Mouse (Mus musculus): ENCODE results near the gene Nploc4. TPM values are rescaled to one million over a fixed set of nuclear protein-coding genes. Genes with fewer than 3 reads are reported as not detected.

Gene Nploc4
- polyA plus RNA-seq, 1 experiment, result 61.8 TPM

DNA sequence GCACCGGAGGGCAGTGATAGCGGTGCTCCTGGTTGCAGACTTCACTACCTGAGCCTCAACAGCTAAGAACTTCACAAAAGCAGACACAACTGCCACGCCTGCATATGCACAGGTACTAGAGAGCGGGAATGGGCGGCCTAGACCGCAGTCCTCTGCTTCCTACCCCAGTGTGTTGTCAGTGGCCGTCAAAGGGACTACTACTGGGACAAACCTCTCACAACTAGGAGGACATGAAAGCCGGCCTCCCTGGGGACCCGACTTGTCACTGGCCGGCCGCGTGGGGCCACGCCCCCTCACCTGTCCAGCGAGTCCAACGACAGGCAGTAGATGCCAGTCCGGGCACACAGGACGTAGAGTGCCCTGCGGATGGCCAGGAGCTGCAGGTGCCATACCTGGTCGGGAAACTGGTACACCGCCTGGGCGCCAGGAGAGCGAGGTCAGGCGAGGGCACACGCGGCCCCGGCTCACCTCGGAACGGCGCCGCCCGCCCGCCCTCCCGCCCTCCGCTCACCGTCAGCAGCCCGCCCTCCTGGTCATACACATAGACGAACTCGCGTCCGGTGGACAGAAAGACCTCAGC lies 59.4 kb downstream of the Nploc4 start:
- TF ChIP-seq SRF (IDR thresholded peaks at IDR 0.05; ENCODE audit: control insufficient read depth, insufficient read length, low read depth), result peak; percentile 3
- peak in 1 of 3 experiments; percentile 32 for TF ChIP-seq MYOD1 (IDR thresholded peaks at IDR 0.05; ENCODE audit: control insufficient read depth in 1 of 3, insufficient read length in 2 of 3, low read depth in 2 of 3)
- no peak for TF ChIP-seq MYOG (IDR thresholded peaks at IDR 0.05; ENCODE audit: control insufficient read depth in 1 of 3, insufficient read depth in 1 of 3, insufficient read length in 2 of 3, low read depth in 2 of 3)
- peak overlapping the region; percentile 94 for H3K4me2 ChIP-seq (ENCODE audit: low read depth)
- peak overlapping the region; percentile 26 for H3ac ChIP-seq (ENCODE audit: control insufficient read depth, insufficient read length)
- peak overlapping the region; percentile 65 for H3K4me3 ChIP-seq
- peaks cover 5% of the 10 kb centered on the region for H3K36me3 ChIP-seq (ENCODE audit: control insufficient read depth, insufficient read depth)
- H3K27me3 ChIP-seq (ENCODE audit: control insufficient read depth, insufficient read depth, insufficient read length), result no peaks in the 10 kb centered on the region
- H3K79me2 ChIP-seq (ENCODE audit: control insufficient read depth, insufficient read depth), result peaks cover 6% of the 10 kb centered on the region

DNA sequence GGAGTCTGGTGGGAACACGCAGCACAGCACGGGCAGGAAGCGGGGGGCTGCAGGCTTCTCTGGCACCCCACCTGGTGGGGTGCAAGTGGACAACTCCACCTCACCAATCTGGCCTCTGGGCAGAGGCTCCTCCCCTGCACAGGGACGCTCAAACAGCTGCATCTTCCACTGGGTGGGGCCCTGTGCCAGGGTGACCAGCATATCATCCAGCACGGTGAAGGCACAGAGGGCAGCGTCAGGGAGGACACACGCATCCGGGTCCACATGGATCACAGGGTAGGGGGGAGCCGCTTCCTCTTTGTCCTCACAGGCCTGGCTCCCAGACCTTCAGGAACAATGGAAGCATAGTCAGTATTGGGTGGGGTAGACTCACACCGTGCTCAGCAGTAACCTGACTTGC lies 60.2 kb downstream of the Nploc4 start:
- peaks cover 5% of the 10 kb centered on the region for H3K36me3 ChIP-seq (ENCODE audit: control insufficient read depth, insufficient read depth)
- no peak for TF ChIP-seq POLR2A (IDR thresholded peaks at IDR 0.05; ENCODE audit: insufficient read length, low read depth)
- TF ChIP-seq MYOD1 (IDR thresholded peaks at IDR 0.05; ENCODE audit: control insufficient read depth in 1 of 3, insufficient read length in 2 of 3, low read depth in 2 of 3), result peak in 1 of 3 experiments; percentile 36
- peak in 1 of 3 experiments; percentile 13 for TF ChIP-seq MYOG (IDR thresholded peaks at IDR 0.05; ENCODE audit: control insufficient read depth in 1 of 3, insufficient read depth in 1 of 3, insufficient read length in 2 of 3, low read depth in 2 of 3)

DNA sequence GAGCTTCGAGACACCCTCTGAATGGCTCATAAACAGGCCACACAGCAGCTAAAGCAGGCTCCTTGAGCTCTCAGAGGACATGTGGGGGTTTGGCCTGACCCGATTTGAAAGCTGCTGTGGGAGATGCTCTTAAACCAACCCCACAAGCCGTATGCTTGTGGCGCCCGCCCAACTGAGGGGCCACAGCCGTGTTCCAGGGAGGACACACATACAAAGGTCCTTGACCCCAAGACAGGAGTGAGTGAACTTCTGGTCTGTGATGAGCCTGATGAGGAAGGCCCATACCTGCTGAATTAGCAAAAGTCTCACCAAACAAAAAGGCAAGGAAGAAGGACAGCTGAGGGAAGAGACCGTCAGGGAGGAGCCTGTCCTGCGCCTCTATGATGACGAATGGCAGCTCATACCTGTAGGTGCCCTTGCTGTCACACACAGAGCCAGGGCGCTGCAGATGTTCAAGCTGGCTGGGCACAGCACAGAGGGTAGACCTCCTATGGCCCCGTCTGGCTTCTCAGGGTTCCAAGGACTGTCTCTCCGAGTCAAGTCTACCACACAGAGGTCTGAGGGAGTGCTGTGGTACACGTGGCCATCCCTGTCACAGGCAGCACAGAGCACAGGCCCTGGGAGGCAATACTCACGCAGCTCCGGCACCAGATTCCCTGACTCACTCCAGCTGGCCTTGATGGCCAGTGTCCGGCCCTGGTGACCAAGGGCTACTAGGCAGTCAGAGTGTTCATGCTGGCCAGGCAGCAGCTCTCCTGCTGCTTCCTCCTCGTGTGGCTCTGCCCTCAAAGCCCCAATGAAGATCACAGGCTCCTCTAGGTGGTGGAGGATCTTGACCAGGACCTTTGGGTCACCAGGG lies 61.0 kb downstream of the Nploc4 start:
- Histone ChIP-seq H3K27me3 (ENCODE audit: control insufficient read depth, insufficient read depth, insufficient read length) (no peaks in the 10 kb centered on the region), H3ac (ENCODE audit: control insufficient read depth, insufficient read length) (no peak overlapping the region), H3K79me2 (ENCODE audit: control insufficient read depth, insufficient read depth) (peaks cover 6% of the 10 kb centered on the region), H3K4me3 (peak overlapping the region; percentile 65), H3K4me2 (ENCODE audit: low read depth) (no peak overlapping the region), H3K36me3 (ENCODE audit: control insufficient read depth, insufficient read depth) (peaks cover 5% of the 10 kb centered on the region)
- TF ChIP-seq E2F4 (IDR thresholded peaks at IDR 0.05; ENCODE audit: insufficient read depth) (no peak), MYOG (IDR thresholded peaks at IDR 0.05; ENCODE audit: control insufficient read depth in 1 of 3, insufficient read depth in 1 of 3, insufficient read length in 2 of 3, low read depth in 2 of 3) (no peak), CEBPB (IDR thresholded peaks at IDR 0.05; ENCODE audit: insufficient read depth, poor library complexity, severe bottlenecking) (no peak), MYOD1 (IDR thresholded peaks at IDR 0.05; ENCODE audit: control insufficient read depth in 1 of 3, insufficient read length in 2 of 3, low read depth in 2 of 3) (no peak), TCF12 (IDR thresholded peaks at IDR 0.05; ENCODE audit: insufficient read depth, poor library complexity, severe bottlenecking) (no peak), POLR2AphosphoS2 (IDR thresholded peaks at IDR 0.05; ENCODE audit: insufficient read length, low read depth) (no peak), MAX (IDR thresholded peaks at IDR 0.05; ENCODE audit: low read depth) (no peak), POLR2A (IDR thresholded peaks at IDR 0.05; ENCODE audit: insufficient read length, low read depth) (no peak)

More for the DNA sequence above, 60.2 kb downstream of the Nploc4 start:
- Histone ChIP-seq H3K4me2 (ENCODE audit: low read depth) (peak overlapping the region; percentile 94), H3ac (ENCODE audit: control insufficient read depth, insufficient read length) (peak overlapping the region; percentile 26), H3K27me3 (ENCODE audit: control insufficient read depth, insufficient read depth, insufficient read length) (no peaks in the 10 kb centered on the region), H3K79me2 (ENCODE audit: control insufficient read depth, insufficient read depth) (peaks cover 6% of the 10 kb centered on the region), H3K4me3 (peak overlapping the region; percentile 65)

DNA sequence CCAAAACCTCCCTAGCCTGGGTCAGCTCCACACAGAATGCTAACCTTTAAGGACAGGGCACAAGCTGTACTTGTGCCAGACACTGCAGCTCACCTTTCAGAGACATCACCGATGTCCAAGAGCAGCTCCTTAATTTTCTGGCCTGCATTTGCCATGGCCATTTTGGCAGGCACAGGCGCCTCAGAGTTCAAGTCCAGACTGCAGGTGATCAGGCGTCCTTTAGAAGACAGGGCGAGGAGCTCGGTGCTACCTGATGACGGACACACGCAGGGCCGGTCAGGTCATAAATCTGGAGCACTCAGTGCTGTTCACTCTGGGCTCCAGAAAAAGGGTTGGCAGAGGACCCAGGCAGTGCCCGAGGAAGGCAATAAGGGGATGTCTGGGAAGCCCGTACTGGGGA lies 62.2 kb downstream of the Nploc4 start:
- no peak overlapping the region for H3K4me3 ChIP-seq
- H3K4me2 ChIP-seq (ENCODE audit: low read depth), result no peak overlapping the region
- H3K36me3 ChIP-seq (ENCODE audit: control insufficient read depth, insufficient read depth), result peaks cover 5% of the 10 kb centered on the region
- TF ChIP-seq CEBPB (IDR thresholded peaks at IDR 0.05; ENCODE audit: insufficient read depth, poor library complexity, severe bottlenecking) (no peak), REST (IDR thresholded peaks at IDR 0.05; ENCODE audit: insufficient read depth, insufficient read length) (no peak), TCF12 (IDR thresholded peaks at IDR 0.05; ENCODE audit: insufficient read depth, poor library complexity, severe bottlenecking) (no peak), TCF3 (IDR thresholded peaks at IDR 0.05; ENCODE audit: insufficient read length, low read depth) (no peak), POLR2AphosphoS2 (IDR thresholded peaks at IDR 0.05; ENCODE audit: insufficient read length, low read depth) (no peak), USF1 (IDR thresholded peaks at IDR 0.05; ENCODE audit: low read depth) (no peak), MAX (IDR thresholded peaks at IDR 0.05; ENCODE audit: low read depth) (no peak), MYOG (IDR thresholded peaks at IDR 0.05; ENCODE audit: control insufficient read depth in 1 of 3, insufficient read depth in 1 of 3, insufficient read length in 2 of 3, low read depth in 2 of 3) (no peak), SRF (IDR thresholded peaks at IDR 0.05; ENCODE audit: control insufficient read depth, insufficient read length, low read depth) (no peak), E2F4 (IDR thresholded peaks at IDR 0.05; ENCODE audit: insufficient read depth) (no peak), POLR2A (IDR thresholded peaks at IDR 0.05; ENCODE audit: insufficient read length, low read depth) (no peak), MYOD1 (IDR thresholded peaks at IDR 0.05; ENCODE audit: control insufficient read depth in 1 of 3, insufficient read length in 2 of 3, low read depth in 2 of 3) (no peak)
- no peak overlapping the region for H3ac ChIP-seq (ENCODE audit: control insufficient read depth, insufficient read length)
- H3K27me3 ChIP-seq (ENCODE audit: control insufficient read depth, insufficient read depth, insufficient read length), result no peaks in the 10 kb centered on the region
- peaks cover 6% of the 10 kb centered on the region for H3K79me2 ChIP-seq (ENCODE audit: control insufficient read depth, insufficient read depth)

Data from myocyte (in vitro differentiated cells).